Mouse (Mus musculus) A20 (cell line): ENCODE results near the gene Sdhd.

ENCODE experiments used
- DNase-seq: peaks from one replicate; pipeline ENCODE4 v3.0.0-alpha.2; 2011; ENCODE audit warnings: low read depth, low spot score

Gene Sdhd

DNA sequence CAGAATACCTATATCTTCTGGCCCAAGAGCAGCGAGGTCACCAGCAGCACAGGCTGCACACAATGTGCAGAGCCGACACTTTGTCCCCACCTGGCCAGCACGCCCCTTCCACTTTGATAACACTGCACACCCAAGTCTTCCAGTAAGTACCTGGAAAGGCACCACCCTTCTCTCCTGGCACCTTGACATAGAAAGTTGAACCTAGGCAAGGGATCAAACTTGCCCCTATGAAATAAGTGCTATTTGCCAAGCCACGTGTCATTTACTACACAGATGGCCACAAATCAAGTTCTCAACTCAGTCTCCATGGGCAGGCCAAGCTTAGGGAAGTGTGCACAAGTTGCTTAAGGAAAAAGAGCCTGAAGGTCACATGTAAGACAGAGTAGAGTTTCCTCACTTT is 16.7 kb downstream of the Sdhd start:
- no peak for DNase-seq

- no peak for DNase-seq
Measured at GRCm38 (mm10) chr9:50585145-50585818, 18.3 kb downstream of the Sdhd start.

GRCm38 (mm10) chr9:50580370-50580769 is 23.2 kb downstream of the Sdhd start:
- no peak for DNase-seq

GRCm38 (mm10) chr9:50569599-50570525 is 33.8 kb downstream of the Sdhd start:
- no peak for DNase-seq

DNA sequence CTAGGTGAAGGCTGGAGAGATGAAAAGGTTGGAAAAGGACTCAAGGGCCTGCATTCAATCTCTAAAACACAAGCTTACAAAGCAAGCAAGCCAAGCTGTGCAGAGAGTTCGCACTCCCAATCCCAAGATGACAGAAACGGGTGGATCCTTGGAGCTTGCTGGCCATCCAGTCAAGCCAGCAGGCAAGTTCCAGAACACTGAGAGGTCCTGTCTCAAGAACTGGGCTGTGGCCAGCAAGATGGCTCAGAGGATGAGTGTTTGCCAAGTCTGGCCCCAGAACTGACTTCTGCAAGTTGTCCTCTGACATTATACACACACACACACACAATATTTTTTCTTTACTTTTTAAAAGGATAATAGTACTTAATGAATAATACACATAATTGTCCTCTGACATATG is 35.7 kb downstream of the Sdhd start:
- DNase-seq, result no peak

DNA sequence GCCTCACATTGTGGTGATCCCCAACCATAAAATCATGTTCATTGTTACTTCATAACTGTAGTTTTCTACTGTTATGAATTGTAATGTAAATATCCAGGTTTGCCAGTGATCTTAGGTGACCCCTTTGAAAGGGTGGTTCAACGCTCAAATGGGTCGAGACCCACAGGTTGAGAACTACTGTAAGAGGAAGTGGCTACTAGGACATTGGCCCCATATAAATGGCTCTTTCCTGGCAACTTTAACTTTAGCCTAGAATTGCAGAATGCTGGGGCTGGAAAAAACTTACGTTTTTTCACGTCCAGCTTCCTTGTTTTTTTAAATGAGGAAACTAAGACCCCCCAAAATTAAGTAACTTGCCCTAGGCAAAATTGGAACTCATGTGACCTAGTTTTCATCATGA is 36.2 kb downstream of the Sdhd start:
- no peak for DNase-seq

- no peak for DNase-seq
Measured at GRCm38 (mm10) chr9:50565940-50566339, 37.7 kb downstream of the Sdhd start.

DNA sequence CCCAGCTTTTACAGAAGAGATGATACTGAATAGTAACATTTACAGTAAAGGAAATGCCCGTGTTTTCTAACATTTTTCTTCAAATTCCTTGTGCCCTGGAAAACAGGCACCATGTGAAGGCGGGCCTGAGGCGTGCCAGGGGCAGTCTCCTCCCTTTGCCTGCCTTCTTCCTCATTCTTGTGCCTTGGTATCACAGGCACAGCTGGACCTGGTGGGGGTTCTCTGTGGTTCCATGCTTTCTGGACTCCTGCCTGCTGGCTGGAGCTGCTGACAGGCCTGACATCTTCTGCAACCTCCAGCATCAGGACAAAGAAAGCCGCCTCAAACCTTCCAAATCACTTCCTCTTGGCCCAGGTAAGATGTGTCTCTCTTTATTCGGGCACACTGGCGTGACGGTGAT is 38.4 kb downstream of the Sdhd start:
- DNase-seq, result no peak

DNA sequence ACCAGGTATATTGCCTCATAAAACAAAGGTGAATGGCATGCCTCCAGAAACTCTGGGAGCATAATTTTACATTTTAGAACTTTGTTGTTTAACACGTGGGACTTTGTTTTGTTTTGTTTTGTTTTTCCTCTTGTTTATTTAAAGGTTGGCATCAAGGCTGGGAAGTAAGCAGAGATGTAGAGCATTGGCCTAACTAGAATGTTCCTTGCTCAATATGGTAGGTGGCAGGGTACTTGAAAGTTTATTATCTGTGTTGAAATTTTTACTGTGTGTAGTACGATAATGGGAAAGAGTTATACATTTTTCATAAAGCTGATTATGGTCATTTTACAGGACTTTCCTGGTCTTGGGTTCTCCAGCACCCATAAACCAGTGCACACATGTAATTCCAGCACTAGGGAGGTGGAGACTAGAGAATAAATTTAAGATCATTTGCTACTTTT is 41.7 kb downstream of the Sdhd start:
- DNase-seq, result no peak

- no peak for DNase-seq
Measured at GRCm38 (mm10) chr9:50561145-50561917, 42.3 kb downstream of the Sdhd start, which contains the start of gene Tex12. Tex12 (minus strand) TSS chr9:50561325.

DNA sequence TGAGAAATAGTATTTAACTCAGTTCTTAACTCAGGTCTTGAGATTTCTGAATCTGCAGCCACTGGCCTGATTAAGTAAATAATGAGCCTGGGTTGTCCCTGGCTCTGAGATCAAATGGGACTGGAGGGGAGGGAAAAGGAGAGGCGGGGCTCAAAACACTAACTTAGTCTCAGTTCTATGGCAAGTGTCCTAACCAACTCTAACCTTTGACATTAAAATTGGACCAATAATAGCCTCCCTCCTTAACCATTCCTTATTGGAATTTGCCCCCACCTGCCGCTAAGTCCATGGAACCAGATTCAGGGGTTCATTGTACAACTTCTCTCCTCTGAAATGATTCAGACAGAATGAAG is 48.5 kb downstream of the Sdhd start, which contains the start of gene Bco2:
Gene Bco2 (minus strand): TSS at position 88 of the 353 bp plus-strand sequence.
- no peak for DNase-seq

- peak; percentile 73 for DNase-seq
Measured at GRCm38 (mm10) chr9:50554241-50555093, 49.1 kb downstream of the Sdhd start, which contains the start of gene Il18. Il18 (plus strand) TSS chr9:50554827.

- DNase-seq, result no peak
Measured at GRCm38 (mm10) chr9:50553547-50553946, 50.1 kb downstream of the Sdhd start.

- no peak for DNase-seq
Measured at GRCm38 (mm10) chr9:50552206-50552605, 51.4 kb downstream of the Sdhd start.

GRCm38 (mm10) chr9:50548936-50549335 is 54.7 kb downstream of the Sdhd start:
- no peak for DNase-seq

DNA sequence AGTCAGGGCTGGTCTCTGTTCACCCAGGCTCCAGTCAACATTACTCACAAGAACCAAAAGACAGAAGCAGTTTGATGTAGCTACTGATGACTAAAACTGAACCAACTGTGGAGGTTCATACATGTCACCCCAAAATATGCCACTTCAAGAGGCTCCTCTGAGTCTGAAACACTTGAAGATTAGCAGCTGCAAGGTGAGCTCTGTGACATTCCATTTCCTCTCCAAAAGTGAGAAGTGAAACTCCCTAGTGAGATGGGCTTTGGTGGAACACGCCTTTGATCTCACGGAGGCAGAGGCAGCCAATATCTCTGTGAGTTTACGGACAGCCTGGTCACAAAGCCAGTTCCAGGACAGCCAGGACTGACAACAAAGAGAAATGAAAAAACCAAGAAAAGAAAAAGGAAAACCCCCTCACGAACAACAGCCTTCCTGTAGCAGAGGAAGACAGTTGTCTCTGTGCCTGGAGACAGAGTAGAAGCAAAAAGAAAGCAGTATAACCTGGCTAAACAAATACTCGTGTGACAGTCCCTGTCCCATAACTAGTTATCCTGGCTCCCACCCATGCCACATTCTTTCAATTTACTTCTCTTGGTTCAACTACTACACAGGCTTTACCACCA is 55.6 kb downstream of the Sdhd start:
- peak; percentile 92 for DNase-seq
